Mouse (Mus musculus) CH12.LX (cell line): ENCODE data around the gene Gm21885. TPM values are rescaled to one million over a fixed set of nuclear protein-coding genes. Genes with fewer than 3 reads are reported as not detected.

Experiments
- DNase-seq: peaks from one replicate; pipeline ENCODE4 v3.0.0-alpha.2; 2013; ENCODE audit errors: extremely low read depth
- H3K27ac ChIP-seq: 2 replicates; pipeline ENCODE4 v1.5.1; 2012; ENCODE audit warnings: low read depth, mild to moderate bottlenecking, control low read depth, moderate library complexity; ENCODE audit not compliant: insufficient read depth
- H3K27me3 ChIP-seq: replicated peaks from 2 replicates; pipeline ENCODE3; 2012; ENCODE audit warnings: inconsistent platforms
- H3K36me3 ChIP-seq, 2 experiments: replicated peaks in 1 of 2; 2 replicates each; pipeline versions ENCODE3 to v1.6.1; 2012; ENCODE audit warnings: inconsistent platforms in 1 of 2, low read length in 1 of 2, mild to moderate bottlenecking in 1 of 2, mixed read lengths in 1 of 2, moderate library complexity in 1 of 2; ENCODE audit not compliant: control insufficient read depth in 1 of 2, insufficient read depth in 1 of 2
- H3K4me1 ChIP-seq, 2 experiments: 2 replicates each; pipeline ENCODE4 v1.6.1; 2012; ENCODE audit warnings: inconsistent platforms in 1 of 2, moderate library complexity in 1 of 2; ENCODE audit not compliant: insufficient read depth in 2 of 2, control insufficient read depth in 1 of 2
- H3K4me2 ChIP-seq: 2 replicates; pipeline ENCODE4 v1.6.1; 2012; ENCODE audit warnings: low read depth, mild to moderate bottlenecking, control low read depth; ENCODE audit not compliant: poor library complexity, insufficient read depth, severe bottlenecking
- H3K4me3 ChIP-seq, 3 experiments: fragments of 150-350 bp in 1 of 3; sonication (generic) in 1 of 3; replicated peaks in 1 of 3; 2 replicates each; pipeline versions ENCODE3 to v1.5.1; 2011 to 2012; ENCODE audit warnings: low read depth in 2 of 3, low read length in 2 of 3, mild to moderate bottlenecking in 2 of 3, moderate library complexity in 2 of 3, control low read depth in 1 of 3, improper control_type of control experiment in 1 of 3, inconsistent platforms in 1 of 3, mixed read lengths in 1 of 3; ENCODE audit not compliant: poor library complexity in 1 of 3
- H3K79me2 ChIP-seq: replicated peaks from 2 replicates; pipeline ENCODE4 v1.6.1; 2012; ENCODE audit warnings: mild to moderate bottlenecking, moderate library complexity; ENCODE audit not compliant: control insufficient read depth, poor library complexity, insufficient read depth, severe bottlenecking; ENCODE audit errors: extremely low read depth
- H3K9ac ChIP-seq: 2 replicates; pipeline ENCODE4 v1.6.1; 2012; ENCODE audit warnings: low read depth, mild to moderate bottlenecking, control low read depth, moderate library complexity; ENCODE audit not compliant: insufficient read depth
- H3K9me3 ChIP-seq: replicated peaks from 2 replicates; pipeline ENCODE3; 2012; ENCODE audit warnings: low read length, inconsistent platforms, mixed read lengths
- CHD1 ChIP-seq: IDR thresholded peaks from 2 replicates; pipeline ENCODE4 v1.6.1; 2012; ENCODE audit warnings: low read depth, low read length, improper control_type of control experiment, inconsistent platforms
- CHD2 ChIP-seq: IDR thresholded peaks from 2 replicates; pipeline ENCODE4 v1.6.1; 2011; ENCODE audit warnings: low read length, improper control_type of control experiment
- CTCF ChIP-seq, 2 experiments: IDR thresholded peaks in 1 of 2; conservative IDR thresholded peaks in 1 of 2; 2 replicates each; pipeline ENCODE4 v1.5.1; 2011 to 2012; ENCODE audit warnings: low read depth in 2 of 2, low read length in 2 of 2, improper control_type of control experiment in 1 of 2, inconsistent platforms in 1 of 2, mild to moderate bottlenecking in 1 of 2, moderate library complexity in 1 of 2
- ELF1 ChIP-seq: IDR thresholded peaks from 2 replicates; pipeline ENCODE4 v1.6.1; 2014; ENCODE audit warnings: low read depth, mild to moderate bottlenecking, inconsistent platforms, low read length, improper control_type of control experiment
- ETS1 ChIP-seq: conservative IDR thresholded peaks from 2 replicates; pipeline ENCODE4 v1.6.1; 2012; ENCODE audit warnings: low read depth, mild to moderate bottlenecking, inconsistent platforms, low read length, improper control_type of control experiment, moderate library complexity
- GABPA ChIP-seq: IDR thresholded peaks from 2 replicates; pipeline ENCODE4 v1.6.1; 2012; ENCODE audit warnings: low read depth, low read length, improper control_type of control experiment, inconsistent platforms; ENCODE audit not compliant: insufficient replicate concordance
- HCFC1 ChIP-seq: IDR thresholded peaks from 2 replicates; pipeline ENCODE4 v1.6.1; 2012; ENCODE audit warnings: low read depth, mild to moderate bottlenecking, inconsistent platforms, low read length, improper control_type of control experiment
- IRF4 ChIP-seq: IDR thresholded peaks from 2 replicates; pipeline ENCODE4 v1.6.1; 2014; ENCODE audit warnings: low read depth, mild to moderate bottlenecking, inconsistent platforms, low read length, improper control_type of control experiment
- JUND ChIP-seq: conservative IDR thresholded peaks from 2 replicates; pipeline ENCODE4 v1.6.1; 2011; ENCODE audit warnings: low read depth, low read length, improper control_type of control experiment
- KAT2A ChIP-seq: IDR thresholded peaks from 2 replicates; pipeline ENCODE4 v1.6.1; 2012; ENCODE audit warnings: low read length, improper control_type of control experiment, inconsistent platforms; ENCODE audit not compliant: insufficient replicate concordance
- MAX ChIP-seq: IDR thresholded peaks from 2 replicates; pipeline ENCODE4 v1.6.1; 2011; ENCODE audit warnings: low read length, improper control_type of control experiment
- MAZ ChIP-seq: IDR thresholded peaks from 2 replicates; pipeline ENCODE4 v1.6.1; 2012; ENCODE audit warnings: low read depth, mild to moderate bottlenecking, inconsistent platforms, low read length, improper control_type of control experiment, moderate library complexity
- MEF2A ChIP-seq: IDR thresholded peaks from 2 replicates; pipeline ENCODE4 v1.6.1; 2014; ENCODE audit warnings: low read depth, mild to moderate bottlenecking, inconsistent platforms, low read length, improper control_type of control experiment, borderline replicate concordance
- NELFE ChIP-seq: IDR thresholded peaks from 2 replicates; pipeline ENCODE4 v1.6.1; 2011; ENCODE audit warnings: low read depth, low read length, improper control_type of control experiment
- PAX5 ChIP-seq: IDR thresholded peaks from 2 replicates; pipeline ENCODE4 v1.6.1; 2012; ENCODE audit warnings: low read length, inconsistent platforms, mixed read lengths
- POLR2A ChIP-seq: IDR thresholded peaks from 2 replicates; pipeline ENCODE4 v1.6.1; 2011; ENCODE audit warnings: low read depth, mild to moderate bottlenecking, improper control_type of control experiment, low read length
- SMC3 ChIP-seq: IDR thresholded peaks from 2 replicates; pipeline ENCODE4 v1.6.1; 2011; ENCODE audit warnings: low read depth, low read length, improper control_type of control experiment
- TBP ChIP-seq: conservative IDR thresholded peaks from 2 replicates; pipeline ENCODE4 v1.6.1; 2011; ENCODE audit warnings: low read depth, low read length, improper control_type of control experiment
- TCF12 ChIP-seq: IDR thresholded peaks from 2 replicates; pipeline ENCODE4 v1.6.1; 2014; ENCODE audit warnings: low read depth, mild to moderate bottlenecking, inconsistent platforms, low read length, improper control_type of control experiment
- USF1 ChIP-seq: IDR thresholded peaks from 2 replicates; pipeline ENCODE4 v1.6.1; 2014; ENCODE audit warnings: low read depth, mild to moderate bottlenecking, inconsistent platforms, low read length, improper control_type of control experiment
- USF2 ChIP-seq: conservative IDR thresholded peaks from 2 replicates; pipeline ENCODE4 v1.6.1; 2011; ENCODE audit warnings: low read depth, low read length, improper control_type of control experiment
- ZC3H11A ChIP-seq: IDR thresholded peaks from 2 replicates; pipeline ENCODE4 v1.6.1; 2012; ENCODE audit warnings: low read depth, mild to moderate bottlenecking, inconsistent platforms, low read length, improper control_type of control experiment
- ZKSCAN1 ChIP-seq: IDR thresholded peaks from 2 replicates; pipeline ENCODE4 v1.6.1; 2012; ENCODE audit warnings: low read depth, inconsistent platforms, low read length, improper control_type of control experiment, borderline replicate concordance
- ZMIZ1 ChIP-seq: IDR thresholded peaks from 2 replicates; pipeline ENCODE4 v1.6.1; 2012; ENCODE audit warnings: low read depth, mild to moderate bottlenecking, inconsistent platforms, low read length, improper control_type of control experiment
- ZNF384 ChIP-seq: IDR thresholded peaks from 2 replicates; pipeline ENCODE4 v1.6.1; 2012; ENCODE audit warnings: low read depth, low read length, improper control_type of control experiment, inconsistent platforms
- dilution Hi-C: fragments of 300-500 bp; cut with MboI; formaldehyde crosslinking; loops from 2 replicates; pipeline ENCODE4 v1.14.3; 2020; ENCODE audit warnings: low sequenced_read_pairs; ENCODE audit not compliant: extremely low pct_unique_long_range_greater_than_20kb, extremely low pct_ligation_motif_present
- in situ Hi-C: fragments of 300-500 bp; cut with MboI; formaldehyde crosslinking; loops from 3 replicates; pipeline ENCODE4 v1.14.3; 2019; ENCODE audit warnings: low sequenced_read_pairs, low pct_ligation_motif_present, low pct_unique_long_range_greater_than_20kb, mixed read lengths
- polyA plus RNA-seq: library from polyadenylated mRNA; unstranded; fragments of >175 nt; gene quantifications from 2 replicates; pipeline ENCODE4 v1.2.1, GENCODE M21; 2012; ENCODE audit warnings: low read depth; ENCODE audit not compliant: insufficient read length
- total RNA-seq, 2 experiments: library from RNA; depleted of rRNA; stranded (reverse); fragments of 300-350 nt in 1 of 2; fragments of >200 nt in 1 of 2; gene quantifications; 2 replicates each; pipeline ENCODE4 v1.2.3; 2012 to 2014

The Gm21885 gene
- total and polyA plus RNA-seq, 3 experiments, result 0.21 to 0.30 TPM; not detected in 1

- Histone ChIP-seq H3K4me1 (peaks cover 9 to 10% of the 10 kb centered on the region in 2 experiments), H3K9ac (no peak overlapping the region), H3K4me3 (no peak overlapping the region), H3K4me2 (no peak overlapping the region), H3K36me3 (no peaks in the 10 kb centered on the region), H3K27me3 (no peaks in the 10 kb centered on the region), H3K9me3 (no peaks in the 10 kb centered on the region), H3K79me2 (no peaks in the 10 kb centered on the region), H3K27ac (no peak overlapping the region)
- TF ChIP-seq ETS1 (no peak), GABPA (no peak), PAX5 (no peak), ZMIZ1 (no peak), POLR2A (no peak), SMC3 (no peak), KAT2A (no peak), TBP (no peak), MAZ (no peak), NELFE (no peak), TCF12 (no peak), CHD2 (no peak), USF2 (no peak), ELF1 (no peak), ZC3H11A (no peak), JUND (no peak), MAX (no peak), HCFC1 (no peak)
- dilution Hi-C loops (no loop called here), in situ Hi-C loops (loop anchor here (5.0 kb wide), 1 partner anchor 33 kb away; no protein-coding TSS in a partner anchor)
- no peak for DNase-seq
Observed at GRCm38 (mm10) chr11:94239706-94240105, 42.0 kb upstream of the Gm21885 start.

- TF ChIP-seq IRF4, result no peak
- no peak for TF ChIP-seq MAZ
- TF ChIP-seq USF1, result no peak
- TF ChIP-seq ZKSCAN1, result no peak
- TF ChIP-seq MEF2A, result no peak
- no peak for TF ChIP-seq ZNF384
- TF ChIP-seq KAT2A, result no peak
- no peak for TF ChIP-seq MAX
- no peak for TF ChIP-seq CTCF (conservative IDR thresholded peaks at IDR 0.05 in 1 of 2, IDR thresholded peaks at IDR 0.05 in 1 of 2; ENCODE audit: low read depth in 2 of 2, low read length in 2 of 2)
- no peak for TF ChIP-seq ZMIZ1
- TF ChIP-seq CHD1, result no peak
- peaks cover 0 to 10% of the 10 kb centered on the region in 2 experiments; a peak in 3 of 4 replicates for H3K4me1 ChIP-seq
- H3K4me3 ChIP-seq, result no peak overlapping the region
- no peaks in the 10 kb centered on the region for H3K79me2 ChIP-seq
- H3K27me3 ChIP-seq, result peaks cover 2% of the 10 kb centered on the region
- no peaks in the 10 kb centered on the region for H3K9me3 ChIP-seq
- no peaks in the 10 kb centered on the region for H3K36me3 ChIP-seq
- no peak overlapping the region for H3K9ac ChIP-seq
- no peak overlapping the region for H3K4me2 ChIP-seq
- H3K27ac ChIP-seq, result no peak overlapping the region
- in situ Hi-C loops (no loop called here), dilution Hi-C loops (no loop called here)
- DNase-seq, result no peak
Observed at GRCm38 (mm10) chr11:94242760-94243421, 38.8 kb upstream of the Gm21885 start.
